Mouse (Mus musculus) macrophage (primary cell): ENCODE data around the gene Gm44805. TPM values are rescaled to one million over a fixed set of nuclear protein-coding genes. Genes with fewer than 3 reads are reported as not detected.

ENCODE experiments used
- H3K27ac ChIP-seq: fragments of 350-480 bp; formaldehyde crosslinking; 2 replicates; pipeline ENCODE4 v1.9.0; 2021
- H3K36me3 ChIP-seq: fragments of 350-480 bp; formaldehyde crosslinking; 2 replicates; pipeline ENCODE4 v1.9.0; 2021; ENCODE audit errors: inconsistent target
- H3K4me3 ChIP-seq: fragments of 350-480 bp; formaldehyde crosslinking; 2 replicates; pipeline ENCODE4 v1.9.0; 2021; ENCODE audit errors: inconsistent target
- H3K79me2 ChIP-seq: fragments of 350-480 bp; formaldehyde crosslinking; 2 replicates; pipeline ENCODE4 v1.9.0; 2021; ENCODE audit errors: inconsistent target
- WGBS: methylation state at CpG from one replicate; pipeline ENCODE4 v1.1.7; 2026; ENCODE audit warnings: inconsistent platforms; ENCODE audit not compliant: missing documents; 5-methylcytosine and 5-hydroxymethylcytosine counted together
- polyA plus RNA-seq: library from polyadenylated mRNA; stranded (reverse); fragments of 250-400 nt; gene quantifications from 3 replicates; pipeline ENCODE4 v1.2.4, GENCODE M21; 2018; ENCODE audit warnings: inconsistent platforms

Gm44805 gene
- polyA plus RNA-seq, 1 experiment from 2014 or later = not detected

DNA sequence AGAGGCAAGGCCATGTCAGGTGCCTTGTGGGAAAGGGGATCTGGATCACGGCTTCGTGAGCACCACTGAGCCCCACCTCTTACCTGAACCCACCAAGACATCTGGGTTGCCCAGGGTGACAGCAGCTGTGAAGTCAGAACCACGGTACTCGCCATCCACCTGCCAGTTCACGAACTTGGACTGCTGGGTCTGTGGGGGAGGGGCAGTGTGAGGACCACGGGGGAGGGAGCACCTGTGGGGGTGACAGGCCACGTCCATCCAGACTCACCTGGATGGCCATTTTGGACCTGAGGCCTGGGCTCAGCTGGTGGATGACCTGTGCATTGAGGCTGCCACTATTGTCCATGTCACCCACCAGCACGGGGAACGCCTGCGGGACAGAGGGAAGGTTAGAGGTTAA lies 29.4 kb upstream of the Gm44805 start:
- peaks cover 46% of the 10 kb centered on the region; the same call in 1 of the 2 replicates for H3K36me3 ChIP-seq

DNA sequence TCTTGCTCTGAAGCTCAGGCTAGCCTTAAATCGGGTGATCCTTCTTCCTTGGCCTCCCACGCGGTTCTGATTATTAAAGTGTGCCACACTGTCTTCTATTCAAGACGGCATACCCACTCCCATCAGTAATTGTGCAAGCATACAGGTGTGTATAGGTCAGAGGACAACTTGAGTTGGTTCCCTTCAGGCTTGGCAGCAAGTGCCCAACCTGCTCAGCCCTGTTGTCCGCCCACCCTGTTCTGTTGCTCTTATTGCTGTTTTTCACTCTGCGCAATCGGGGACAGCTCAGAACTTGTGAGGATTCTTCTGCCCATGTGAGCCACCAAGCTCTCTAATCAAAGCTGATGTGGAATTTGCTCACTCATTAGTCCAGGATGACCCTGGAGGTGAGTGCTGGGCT lies 24.0 kb upstream of the Gm44805 start:
- peaks cover 28% of the 10 kb centered on the region; the same call in 1 of the 2 replicates for H3K36me3 ChIP-seq
- H3K27ac ChIP-seq = no peak overlapping the region
- no peak overlapping the region for H3K4me3 ChIP-seq
- 96% methylated on average over 7 of the region's 7 CpGs for WGBS
- H3K79me2 ChIP-seq = no peaks in the 10 kb centered on the region; the same call in 1 of the 2 replicates

More for the DNA sequence above, 29.4 kb upstream of the Gm44805 start:
- Histone ChIP-seq H3K4me3 (no peak overlapping the region), H3K79me2 (peaks cover 17% of the 10 kb centered on the region), H3K27ac (no peak overlapping the region)
- WGBS = 97% methylated on average over 10 of the region's 10 CpGs

- no peak overlapping the region for H3K27ac ChIP-seq
- peaks cover 21% of the 10 kb centered on the region; the same call in 1 of the 2 replicates for H3K36me3 ChIP-seq
- WGBS = 95% methylated on average over 4 of the region's 4 CpGs
- no peak overlapping the region for H3K4me3 ChIP-seq
- H3K79me2 ChIP-seq = no peaks in the 10 kb centered on the region; the same call in 1 of the 2 replicates
Observed at GRCm38 (mm10) chr7:19704475-19704874, 23.3 kb upstream of the Gm44805 start.

DNA sequence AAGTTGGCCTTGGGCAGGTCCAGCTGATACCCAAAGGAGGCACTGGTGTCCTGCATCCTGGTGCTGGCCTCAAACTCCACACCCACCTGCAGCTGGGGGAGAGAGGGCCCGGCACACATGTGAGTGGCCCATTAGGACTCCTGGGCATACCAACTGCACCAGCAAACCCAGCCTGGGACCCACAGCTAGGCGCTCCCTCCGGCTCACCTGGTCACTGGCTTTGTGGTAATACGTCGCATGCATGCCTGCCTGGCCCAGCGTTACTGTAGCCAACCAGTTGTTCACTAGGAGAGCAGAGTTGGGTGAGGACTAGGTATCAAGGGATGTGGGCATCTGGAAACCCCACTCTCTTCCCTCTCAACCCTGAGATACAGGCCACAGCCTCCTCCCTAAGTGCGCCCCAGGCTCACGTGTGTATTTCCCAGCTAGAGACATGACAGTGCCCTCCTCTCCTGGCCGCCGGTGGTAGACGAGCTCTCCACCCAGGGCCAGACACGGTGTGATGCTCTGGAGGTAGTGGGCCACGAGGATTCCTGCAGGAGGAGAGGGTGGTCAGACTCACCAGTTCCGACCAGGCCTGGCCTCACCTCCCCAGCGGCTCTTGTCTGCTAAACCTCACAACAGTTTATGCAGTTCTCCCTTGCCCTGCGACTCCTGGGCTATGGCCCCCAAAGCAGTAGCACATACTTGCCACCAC lies 21.8 kb upstream of the Gm44805 start:
- Histone ChIP-seq H3K27ac (no peak overlapping the region), H3K36me3 (peaks cover 10% of the 10 kb centered on the region; the same call in 1 of the 2 replicates), H3K4me3 (no peak overlapping the region), H3K79me2 (peaks cover 9% of the 10 kb centered on the region; the same call in 1 of the 2 replicates)
- 94% methylated on average over 16 of the region's 16 CpGs for WGBS

DNA sequence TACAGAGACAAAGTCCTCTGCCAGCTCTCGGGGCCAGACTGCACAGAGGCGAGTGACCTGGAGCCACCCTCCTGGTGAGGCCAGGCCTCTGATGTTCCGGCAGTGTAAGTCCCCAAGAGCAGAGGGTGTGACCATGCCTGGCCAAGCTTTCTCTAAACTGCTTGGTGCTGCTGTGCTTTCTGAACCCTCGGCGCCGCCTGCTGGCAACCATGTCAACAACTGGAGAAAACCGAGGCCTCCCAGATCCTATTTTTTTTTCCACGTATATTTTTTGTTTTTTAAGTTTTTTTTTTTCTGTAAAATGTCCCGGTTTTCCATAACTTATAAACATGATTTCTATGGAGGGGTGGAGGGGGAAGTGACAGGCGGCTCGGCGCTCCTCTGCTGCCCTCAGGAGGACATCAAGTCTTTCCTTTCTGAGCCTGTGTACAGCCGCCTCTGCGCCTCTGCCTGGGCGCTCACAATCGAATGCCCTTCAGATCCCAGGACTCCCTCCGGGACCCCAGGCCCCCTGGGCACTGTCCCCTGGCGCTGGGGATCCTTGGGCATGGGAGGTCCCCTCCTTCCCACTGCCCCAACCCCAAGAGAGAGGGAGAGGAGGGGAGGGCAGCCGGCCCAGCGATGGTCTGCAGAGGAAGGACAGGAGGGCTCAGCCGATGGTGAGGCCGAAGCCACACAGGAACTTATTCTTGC lies 20.0 kb upstream of the Gm44805 start:
- peak overlapping the region; percentile 72 for H3K27ac ChIP-seq
- H3K4me3 ChIP-seq = no peak overlapping the region
- 47% methylated on average over 20 of the region's 22 CpGs for WGBS
- peaks cover 25% of the 10 kb centered on the region; the same call in 1 of the 2 replicates for H3K79me2 ChIP-seq
- H3K36me3 ChIP-seq = peaks cover 2% of the 10 kb centered on the region; the same call in 1 of the 2 replicates

DNA sequence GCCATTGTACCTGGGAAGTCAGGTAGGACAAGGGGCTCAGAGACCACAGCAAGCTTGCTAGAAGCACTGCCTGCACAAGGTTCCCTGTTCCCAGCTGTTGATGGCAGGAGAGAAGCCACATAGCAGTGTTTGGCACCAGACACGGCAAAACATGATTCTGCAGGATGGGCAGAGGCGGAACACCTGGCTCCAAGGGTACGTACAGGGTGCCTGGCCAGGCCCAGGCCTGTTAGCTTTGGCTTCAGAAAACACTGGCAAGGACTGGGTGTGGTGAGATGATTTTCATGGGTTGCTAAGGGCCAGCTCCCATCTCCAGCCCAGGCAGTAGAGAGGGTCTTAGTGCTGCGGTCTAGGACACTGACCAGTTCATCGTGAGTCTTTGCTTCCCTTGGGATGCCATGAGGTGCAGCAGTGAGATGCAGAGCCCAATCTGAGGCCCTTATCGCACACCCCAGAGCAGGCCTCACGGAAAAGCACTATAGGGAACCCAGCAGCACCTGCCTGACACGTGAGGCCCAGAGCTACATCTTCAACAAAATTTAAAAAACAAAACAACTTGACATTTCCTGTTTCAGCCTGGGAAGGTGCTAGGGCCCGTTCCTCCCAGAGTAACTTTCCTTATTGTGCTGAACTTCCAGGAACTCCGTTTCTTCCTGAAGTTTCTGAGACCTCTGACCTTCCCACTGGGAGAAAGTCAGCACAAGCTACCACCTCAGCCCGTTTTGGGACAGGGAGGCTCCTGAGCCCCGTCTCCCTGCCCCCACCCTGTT lies 19.3 kb upstream of the Gm44805 start:
- 75% methylated on average over 12 of the region's 12 CpGs for WGBS
- Histone ChIP-seq H3K79me2 (peaks cover 30% of the 10 kb centered on the region; the same call in 1 of the 2 replicates), H3K36me3 (peaks cover 4% of the 10 kb centered on the region; the same call in 1 of the 2 replicates), H3K27ac (peak overlapping the region; percentile 72), H3K4me3 (no peak overlapping the region)

GRCm38 (mm10) chr7:19699827-19700148 lies 18.6 kb upstream of the Gm44805 start:
- Histone ChIP-seq H3K79me2 (peaks cover 30% of the 10 kb centered on the region; the same call in 1 of the 2 replicates), H3K4me3 (no peak overlapping the region), H3K36me3 (peaks cover 4% of the 10 kb centered on the region; the same call in 1 of the 2 replicates), H3K27ac (peak overlapping the region; percentile 72)
- 43% methylated on average over 4 of the region's 4 CpGs for WGBS

DNA sequence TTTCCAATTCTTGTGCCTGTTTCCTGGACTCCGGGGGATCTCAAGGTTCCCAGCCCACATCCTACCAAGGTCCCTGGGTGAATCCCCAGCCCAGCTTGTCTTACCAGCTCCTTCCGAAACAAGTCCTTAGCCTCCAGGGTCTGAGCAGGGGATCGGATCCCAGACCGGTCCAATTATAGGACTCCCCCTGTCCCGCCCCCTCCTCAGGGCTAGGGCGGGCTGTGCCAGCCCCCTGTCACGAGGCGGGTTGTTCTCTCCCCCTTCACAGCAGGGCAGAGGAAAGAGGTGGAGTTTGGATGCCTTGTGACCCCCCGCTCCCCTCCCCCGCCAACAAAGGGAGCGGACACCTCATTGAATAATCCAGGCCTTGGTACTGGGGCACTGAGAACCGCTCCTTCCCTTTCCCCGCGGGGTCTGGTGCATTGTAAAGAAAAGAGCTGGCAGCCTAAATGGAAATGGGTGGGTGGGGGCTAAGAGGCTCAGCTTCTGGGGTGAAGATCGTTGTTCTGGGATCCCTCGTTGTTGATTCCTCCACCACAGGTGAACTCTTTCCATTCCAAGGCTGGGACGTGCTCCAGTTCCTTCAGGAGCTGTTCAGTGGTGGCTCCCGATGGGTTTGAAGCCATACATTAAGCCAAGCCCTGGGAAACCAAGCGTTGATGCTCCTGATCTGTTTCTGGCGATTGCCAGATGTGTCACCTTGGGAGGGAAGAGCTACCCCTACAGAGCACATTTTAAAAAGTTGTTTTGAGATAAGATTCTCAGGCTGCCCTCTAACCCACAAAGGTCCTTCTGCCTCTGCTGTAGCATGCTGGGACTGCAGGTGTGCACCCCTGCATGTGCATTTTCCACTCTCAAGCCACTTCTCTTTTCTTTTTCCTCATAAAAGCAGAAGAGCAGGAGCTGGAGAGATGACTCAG lies 17.9 kb upstream of the Gm44805 start, which contains the start of gene Apoe:
Apoe (minus strand) TSS at position 282 of the 920 bp plus-strand sequence.
- Histone ChIP-seq H3K36me3 (peaks cover 4% of the 10 kb centered on the region; the same call in 1 of the 2 replicates), H3K27ac (peak within 1 kb of the TSS; percentile 72)
- WGBS = 15% methylated on average over 19 of the region's 20 CpGs

GRCm38 (mm10) chr7:19697949-19698906 lies 17.0 kb upstream of the Gm44805 start:
- peaks cover 30% of the 10 kb centered on the region; the same call in 1 of the 2 replicates for H3K79me2 ChIP-seq
- peaks cover 4% of the 10 kb centered on the region; the same call in 1 of the 2 replicates for H3K36me3 ChIP-seq
- H3K4me3 ChIP-seq = peak overlapping the region; percentile 21
- WGBS = 34% methylated on average over 28 of the region's 28 CpGs
- peak overlapping the region; percentile 72 for H3K27ac ChIP-seq

More for the DNA sequence above, 17.9 kb upstream of the Gm44805 start, which contains the start of gene Apoe:
- H3K4me3 ChIP-seq = peak within 1 kb of the TSS; percentile 21
- peaks cover 30% of the 10 kb centered on the region; the same call in 1 of the 2 replicates for H3K79me2 ChIP-seq

- Histone ChIP-seq H3K27ac (no peak overlapping the region), H3K4me3 (no peak overlapping the region), H3K36me3 (peaks cover 4% of the 10 kb centered on the region; the same call in 1 of the 2 replicates), H3K79me2 (peaks cover 30% of the 10 kb centered on the region; the same call in 1 of the 2 replicates)
- 95% methylated on average over 34 of the region's 34 CpGs for WGBS
Observed at GRCm38 (mm10) chr7:19696336-19696873, 15.2 kb upstream of the Gm44805 start.

DNA sequence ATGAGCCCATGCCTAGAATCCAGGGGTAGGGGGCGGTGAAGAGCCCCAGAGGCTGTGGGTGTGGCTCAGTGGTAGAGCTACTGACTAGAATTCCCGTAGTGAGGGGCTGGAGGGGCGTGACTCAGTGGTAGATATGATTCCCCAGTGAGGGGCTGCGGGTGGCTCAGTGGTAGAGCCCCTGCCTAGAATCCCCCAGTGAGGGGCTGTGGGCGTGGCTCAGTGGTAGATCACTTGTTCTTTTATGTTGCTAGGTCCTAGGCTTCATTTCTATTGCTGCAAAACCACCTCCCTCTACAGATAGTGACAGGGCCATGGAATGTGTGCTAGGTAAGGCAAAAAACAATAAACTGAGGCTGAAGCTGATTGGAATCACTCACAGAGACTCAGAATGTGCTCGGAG lies 14.7 kb upstream of the Gm44805 start:
- Histone ChIP-seq H3K27ac (peak overlapping the region; percentile 55; the same call in 1 of the 2 replicates), H3K4me3 (no peak overlapping the region), H3K36me3 (peaks cover 4% of the 10 kb centered on the region; the same call in 1 of the 2 replicates), H3K79me2 (peaks cover 30% of the 10 kb centered on the region; the same call in 1 of the 2 replicates)
- whole genome bisulfite sequencing = 92% methylated on average over 6 of the region's 6 CpGs

DNA sequence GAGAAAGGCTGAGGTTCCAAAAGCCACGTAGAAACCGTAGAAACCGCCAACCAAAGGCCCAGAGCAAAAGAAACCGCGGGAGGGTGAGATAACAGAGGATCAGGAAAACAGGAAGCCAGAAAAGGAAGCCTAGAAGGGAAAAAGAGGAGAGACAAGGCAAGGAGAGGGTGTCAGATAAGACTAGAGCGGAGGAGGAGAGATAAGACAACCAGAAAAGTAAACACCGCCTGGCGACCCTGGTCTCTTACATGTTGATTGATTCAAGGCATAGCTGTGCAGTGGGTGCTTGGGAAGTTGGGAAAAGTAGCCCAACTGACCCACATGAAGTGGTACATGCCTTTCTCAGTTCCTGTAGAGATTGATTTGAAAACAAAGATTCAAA lies 14.0 kb upstream of the Gm44805 start:
- H3K27ac ChIP-seq = peak overlapping the region; percentile 55
- peaks cover 30% of the 10 kb centered on the region; the same call in 1 of the 2 replicates for H3K79me2 ChIP-seq

More for the DNA sequence above, 14.0 kb upstream of the Gm44805 start:
- peaks cover 4% of the 10 kb centered on the region; the same call in 1 of the 2 replicates for H3K36me3 ChIP-seq
- 30% methylated on average over 8 of the region's 8 CpGs for WGBS
- no peak overlapping the region for H3K4me3 ChIP-seq
